Mouse (Mus musculus): Measurements from ENCODE around the gene Schip1. TPM values are rescaled to one million over a fixed set of nuclear protein-coding genes. Genes with fewer than 3 reads are reported as not detected.
A peak's percentile ranks its signal among the peaks of the same experiment; 100 is the strongest.

The Schip1 gene
- total RNA-seq, 2 experiments from 2014 or later, result 211 to 215 TPM

- no peak for DNase-seq (ENCODE audit: low spot score in 2 of 2)
Measured at GRCm38 (mm10) chr3:68657589-68658245, 593.1 kb downstream of the Schip1 start.

- no peak for DNase-seq (ENCODE audit: low spot score in 2 of 2)
Measured at GRCm38 (mm10) chr3:68659996-68660395, 595.4 kb downstream of the Schip1 start.

- peak in 1 of 2 experiments; percentile 26 for DNase-seq (ENCODE audit: low spot score in 2 of 2)
Measured at GRCm38 (mm10) chr3:68660538-68660937, 595.9 kb downstream of the Schip1 start.

GRCm38 (mm10) chr3:68662386-68662785 is 597.8 kb downstream of the Schip1 start:
- DNase-seq (ENCODE audit: low spot score in 2 of 2), result no peak

GRCm38 (mm10) chr3:68664337-68664736 is 599.7 kb downstream of the Schip1 start:
- DNase-seq (ENCODE audit: low spot score in 2 of 2), result no peak

- DNase-seq (ENCODE audit: low spot score in 2 of 2), result no peak
Measured at GRCm38 (mm10) chr3:68666377-68666776, 601.8 kb downstream of the Schip1 start.

GRCm38 (mm10) chr3:68667852-68668251 is 603.2 kb downstream of the Schip1 start:
- no peak for DNase-seq (ENCODE audit: low spot score in 2 of 2)

GRCm38 (mm10) chr3:68669418-68669974 is 604.9 kb downstream of the Schip1 start:
- DNase-seq (ENCODE audit: low spot score in 2 of 2), result no peak

GRCm38 (mm10) chr3:68674721-68675120 is 610.1 kb downstream of the Schip1 start:
- DNase-seq (ENCODE audit: low spot score in 2 of 2), result no peak

GRCm38 (mm10) chr3:68675216-68675835 is 610.7 kb downstream of the Schip1 start:
- DNase-seq (ENCODE audit: low spot score in 2 of 2), result no peak

Other genes starting within 250 kb of the Schip1 start
- gene Iqcj, start 172.6 kb upstream of the Schip1 start, total RNA-seq (2021), result 1 to 10 TPM; 6.7 to 8.1 TPM
- 10 to 100 TPM; 29.4 to 29.8 TPM for gene Iqschfp, start 172.6 kb upstream of the Schip1 start, total RNA-seq (2021)

All from layer of hippocampus, postnatal 10 days (tissue).